Mouse (Mus musculus): ENCODE data around the gene Tnk2.
"Not testable (repeated sequence)": the region's sequence is repeated elsewhere in the genome, so short reads cannot be mapped to it uniquely, and the experiment has no call there.

The Tnk2 gene

GRCm38 (mm10) chr16:32636331-32636730, 7.3 kb upstream of the Tnk2 start:
- DNase-seq (ENCODE audit: low spot score): no peak

GRCm38 (mm10) chr16:32636871-32637521, 6.7 kb upstream of the Tnk2 start:
- DNase-seq (ENCODE audit: low spot score): no peak

- DNase-seq (ENCODE audit: low spot score): peak; percentile 87
Observed at GRCm38 (mm10) chr16:32638476-32638875, 5.2 kb upstream of the Tnk2 start.

- DNase-seq (ENCODE audit: low spot score): no peak
Observed at GRCm38 (mm10) chr16:32640096-32640495, 3.6 kb upstream of the Tnk2 start.

GRCm38 (mm10) chr16:32640683-32641082, 3.0 kb upstream of the Tnk2 start:
- DNase-seq (ENCODE audit: low spot score): not testable (repeated sequence)

GRCm38 (mm10) chr16:32641440-32642219, 2.0 kb upstream of the Tnk2 start:
- DNase-seq (ENCODE audit: low spot score): no peak

GRCm38 (mm10) chr16:32642280-32642679, 1.4 kb upstream of the Tnk2 start:
- no peak for DNase-seq (ENCODE audit: low spot score)

- peak; percentile 52 for DNase-seq (ENCODE audit: low spot score)
Observed at GRCm38 (mm10) chr16:32644069-32644800, 561 bp downstream of the Tnk2 start.

- no peak for DNase-seq (ENCODE audit: low spot score)
Observed at GRCm38 (mm10) chr16:32644801-32645170, 1.1 kb downstream of the Tnk2 start.

- peak; percentile 58 for DNase-seq (ENCODE audit: low spot score)
Observed at GRCm38 (mm10) chr16:32645361-32645914, 1.8 kb downstream of the Tnk2 start.

GRCm38 (mm10) chr16:32646014-32646413, 2.3 kb downstream of the Tnk2 start:
- DNase-seq (ENCODE audit: low spot score): peak; percentile 68

GRCm38 (mm10) chr16:32647712-32648111, 4.0 kb downstream of the Tnk2 start:
- no peak for DNase-seq (ENCODE audit: low spot score)

GRCm38 (mm10) chr16:32650461-32650860, 6.8 kb downstream of the Tnk2 start:
- DNase-seq (ENCODE audit: low spot score): no peak

- DNase-seq (ENCODE audit: low spot score): no peak
Observed at GRCm38 (mm10) chr16:32650974-32651618, 7.4 kb downstream of the Tnk2 start.

GRCm38 (mm10) chr16:32654071-32654733, 10.5 kb downstream of the Tnk2 start:
- no peak for DNase-seq (ENCODE audit: low spot score)

GRCm38 (mm10) chr16:32655534-32655933, 11.9 kb downstream of the Tnk2 start:
- no peak for DNase-seq (ENCODE audit: low spot score)

GRCm38 (mm10) chr16:32656321-32656720, 12.6 kb downstream of the Tnk2 start:
- DNase-seq (ENCODE audit: low spot score): no peak

GRCm38 (mm10) chr16:32656794-32657193, 13.1 kb downstream of the Tnk2 start:
- DNase-seq (ENCODE audit: low spot score): peak; percentile 70

- DNase-seq (ENCODE audit: low spot score): no peak
Observed at GRCm38 (mm10) chr16:32657498-32658250, 14.0 kb downstream of the Tnk2 start.

GRCm38 (mm10) chr16:32658743-32659171, 15.1 kb downstream of the Tnk2 start:
- no peak for DNase-seq (ENCODE audit: low spot score)

GRCm38 (mm10) chr16:32659385-32659784, 15.7 kb downstream of the Tnk2 start:
- peak; percentile 78 for DNase-seq (ENCODE audit: low spot score)

Data from urinary bladder, postnatal 14 days (tissue).